Comparison of ENCODE assay signal across 9 mouse cellular contexts in the genomic region with DNA sequence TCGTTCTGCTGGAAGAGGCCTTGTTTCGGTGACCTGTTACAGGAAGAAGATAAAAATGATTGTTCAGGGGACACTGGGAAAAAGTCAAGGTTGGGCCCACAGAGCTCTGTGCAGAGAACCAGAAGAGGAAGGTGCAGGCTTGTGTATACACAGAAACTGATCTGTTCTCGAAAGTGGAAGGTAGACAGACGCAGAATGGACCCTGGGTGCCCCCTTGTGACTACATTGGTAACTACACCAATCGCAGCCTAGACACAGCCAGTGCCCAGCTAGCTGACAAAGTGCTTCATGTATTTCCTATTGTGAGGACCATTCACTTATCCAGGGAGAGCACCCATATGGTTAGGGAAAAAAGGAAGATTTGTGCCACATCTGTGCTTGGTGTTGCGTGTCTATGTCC. TPM values are rescaled to one million over a fixed set of nuclear protein-coding genes. Genes with fewer than 3 reads are reported as not detected.
DNase-seq lines count a peak whose midpoint lies in the region; ATAC-seq lines count a peak whose summit lies in the region.
"Had no signal": no experiment of that assay in that cellular context is flagged by ENCODE, and none has a peak within 500 bp of the region (broad histone marks: within the 10 kb centered on the region; RNA-seq: fewer than 3 reads in every experiment).

No protein-coding gene starts in this region.

- peaks cover 29% of the 10 kb centered on the region for H3K27me3 ChIP-seq in forebrain, embryonic 16.5 days (replicated peaks; ENCODE audit: control insufficient read depth, insufficient read depth, low read length)
- H3K27me3 ChIP-seq in hindbrain, embryonic 14.5 days (ENCODE audit: control insufficient read depth, insufficient read depth, low read length), result no peaks in the 10 kb centered on the region

- WGBS in forebrain, embryonic 16.5 days, result 35% methylated on average over 6 of the region's 6 CpGs
- WGBS in hindbrain, embryonic 14.5 days, result 33% methylated on average over 6 of the region's 6 CpGs

- no peak overlapping the region for H3K4me2 ChIP-seq in forebrain, embryonic 16.5 days (ENCODE audit: low read length)
- H3K4me2 ChIP-seq in hindbrain, embryonic 14.5 days (replicated peaks), result no peak overlapping the region
- H3K4me2 ChIP-seq: limb, embryonic 15.5 days had no signal

- ATAC-seq in forebrain, embryonic 16.5 days, result peak; percentile 89
- peak; percentile 88 for ATAC-seq in hindbrain, embryonic 14.5 days (ENCODE audit: low FRiP score)

- no peaks in the 10 kb centered on the region for H3K36me3 ChIP-seq in forebrain, embryonic 16.5 days (ENCODE audit: control insufficient read depth, insufficient read depth)
- no peaks in the 10 kb centered on the region for H3K36me3 ChIP-seq in hindbrain, embryonic 14.5 days (replicated peaks; ENCODE audit: control insufficient read depth, insufficient read depth)
- H3K36me3 ChIP-seq: limb, embryonic 15.5 days had no signal

- peak; percentile 57 for DNase-seq in MEL-GATA-1-ER (ENCODE audit: extremely low read depth, low read depth)
- peak; percentile 62 to 66 for DNase-seq in cerebellum, adult 18-20 months
- DNase-seq in hindbrain, embryonic 14.5 days (ENCODE audit: low spot score), result peak; percentile 90
- peak; percentile 84 to 96 for DNase-seq in layer of hippocampus, postnatal 25 days (ENCODE audit: extremely low spot score in 1 of 2, low spot score in 1 of 2)
- peak; percentile 73 to 83 for DNase-seq in lung, postnatal 4 days
- peak; percentile 51 for DNase-seq in retina, postnatal 7 days (ENCODE audit: low read depth, low spot score)
- DNase-seq in thymus, postnatal 4 days, result peak; percentile 81

- H3K27ac ChIP-seq in forebrain, embryonic 16.5 days (ENCODE audit: low read length), result no peak overlapping the region
- H3K27ac ChIP-seq in hindbrain, embryonic 14.5 days, result no peak overlapping the region
- H3K27ac ChIP-seq: limb, embryonic 15.5 days had no signal

- no peaks in the 10 kb centered on the region for H3K9me3 ChIP-seq in forebrain, embryonic 16.5 days (ENCODE audit: control insufficient read depth, low read length)
- H3K9me3 ChIP-seq in hindbrain, embryonic 14.5 days (ENCODE audit: control insufficient read depth, low read length), result no peaks in the 10 kb centered on the region
- H3K9me3 ChIP-seq: limb, embryonic 15.5 days had no signal

- H3K4me1 ChIP-seq in forebrain, embryonic 16.5 days (replicated peaks; ENCODE audit: control insufficient read depth, insufficient read depth, low read length), result no peaks in the 10 kb centered on the region; the same call in 1 of the 2 replicates
- H3K4me1 ChIP-seq in hindbrain, embryonic 14.5 days (replicated peaks; ENCODE audit: control insufficient read depth, insufficient read depth, low read length), result 0 out of 2 replicates have a peak, but pooled peaks cover 4% of the 10 kb centered on the region

- no peak overlapping the region for H3K4me3 ChIP-seq in forebrain, embryonic 16.5 days (replicated peaks; ENCODE audit: low read length)
- no peak overlapping the region for H3K4me3 ChIP-seq in hindbrain, embryonic 14.5 days (replicated peaks; ENCODE audit: low read length)
- H3K4me3 ChIP-seq: limb, embryonic 15.5 days had no signal

- H3K9ac ChIP-seq in forebrain, embryonic 16.5 days (replicated peaks; ENCODE audit: low read depth, low read length), result no peak overlapping the region
- H3K9ac ChIP-seq in hindbrain, embryonic 14.5 days, result no peak overlapping the region
- H3K9ac ChIP-seq: limb, embryonic 15.5 days had no signal

RNA-seq across cellular contexts. Expression of gene Foxe3, which starts 21.6 kb away (rescaled TPM):
- polyA plus RNA-seq in forebrain, embryonic 16.5 days (2015; fragmentation: Nextera tagmentation; extraction: Ambion mirVana), result not detected in 2 replicates
- not detected in 2 replicates for polyA plus RNA-seq in hindbrain, embryonic 14.5 days (2014; fragmentation: Nextera tagmentation; extraction: Ambion mirVana)
- total RNA-seq in layer of hippocampus, postnatal 25 days (2021), result not detected
- polyA plus RNA-seq: limb, embryonic 15.5 days had no signal

RNA-seq across cellular contexts. Expression of gene Foxd2, which starts 38.7 kb away (rescaled TPM):
- polyA plus RNA-seq in forebrain, embryonic 16.5 days (2015; fragmentation: Nextera tagmentation; extraction: Ambion mirVana), result 0.15 TPM in 2 replicates
- polyA plus RNA-seq in hindbrain, embryonic 14.5 days (2014; fragmentation: Nextera tagmentation; extraction: Ambion mirVana), result 0.16 TPM in 1 of 2 replicates, not detected in the other
- under 1 TPM; 0.17 to 0.35 TPM for total RNA-seq in layer of hippocampus, postnatal 25 days (2021)

RNA-seq across cellular contexts. Expression of gene Cmpk1, which starts 39.6 kb away (rescaled TPM):
- 160 and 185 TPM in 2 replicates for polyA plus RNA-seq in forebrain, embryonic 16.5 days (2015; fragmentation: Nextera tagmentation; extraction: Ambion mirVana)
- 227 and 244 TPM in 2 replicates for polyA plus RNA-seq in hindbrain, embryonic 14.5 days (2014; fragmentation: Nextera tagmentation; extraction: Ambion mirVana)
- 10 to 100 TPM; 69.5 to 73.4 TPM for total RNA-seq in layer of hippocampus, postnatal 25 days (2021)

RNA-seq across cellular contexts. Expression of gene Stil, which starts 52.6 kb away (rescaled TPM):
- polyA plus RNA-seq in forebrain, embryonic 16.5 days (2015; fragmentation: Nextera tagmentation; extraction: Ambion mirVana), result 4.9 and 6.4 TPM in 2 replicates
- 2.9 and 3.6 TPM in 2 replicates for polyA plus RNA-seq in hindbrain, embryonic 14.5 days (2014; fragmentation: Nextera tagmentation; extraction: Ambion mirVana)
- total RNA-seq in layer of hippocampus, postnatal 25 days (2021), result under 1 TPM; 0.23 to 0.32 TPM
